Mouse (Mus musculus): ENCODE results near the gene Hoxc8. TPM values are rescaled to one million over a fixed set of nuclear protein-coding genes. Genes with fewer than 3 reads are reported as not detected.
A peak's percentile ranks its signal among the peaks of the same experiment; 100 is the strongest.

Gene Hoxc8
- total RNA-seq, 2 experiments from 2014 or later: 30.8 to 34.8 TPM

DNA sequence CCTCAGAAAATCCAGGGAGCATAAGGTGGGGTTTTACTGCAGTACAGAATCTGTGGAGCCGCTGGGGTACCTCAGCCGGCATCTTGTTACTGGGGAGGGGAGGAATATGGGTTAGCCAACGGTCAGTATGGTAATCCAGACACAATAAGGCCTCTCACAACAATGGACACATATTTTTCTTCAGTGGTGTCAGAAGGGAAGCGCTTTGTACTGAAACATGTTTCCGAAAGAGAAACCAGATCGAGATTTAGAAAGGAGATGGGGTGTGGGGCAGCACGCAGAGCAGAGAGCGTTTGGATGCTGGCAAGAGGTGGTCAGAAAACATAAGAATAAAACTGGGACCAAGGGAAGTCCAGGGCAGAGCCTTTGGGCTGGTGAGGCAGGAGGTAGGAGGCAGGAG lies 39.7 kb downstream of the Hoxc8 start:
- DNase-seq (ENCODE audit: low spot score in 2 of 2): no peak

DNA sequence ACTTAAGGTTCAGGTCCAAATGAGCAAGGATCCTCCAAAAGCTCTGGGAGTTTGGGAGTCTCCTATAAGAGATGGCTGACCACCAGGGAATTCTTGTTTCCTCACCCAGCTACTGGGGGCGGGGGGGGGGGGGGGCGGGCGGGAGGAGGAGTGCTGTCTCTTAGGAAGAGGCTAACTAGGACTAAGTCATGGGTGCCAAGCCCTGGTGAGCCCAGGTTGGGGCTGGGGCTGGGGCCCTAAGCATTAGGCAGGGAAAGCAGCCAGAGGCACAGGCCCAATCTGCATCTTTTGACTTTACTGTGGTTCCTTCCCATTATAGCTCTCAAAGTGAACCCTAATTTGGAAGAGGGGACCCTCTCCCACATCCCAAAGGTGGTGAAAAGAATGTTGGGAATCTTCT lies 41.8 kb downstream of the Hoxc8 start:
- DNase-seq (ENCODE audit: low spot score in 2 of 2): no peak

DNA sequence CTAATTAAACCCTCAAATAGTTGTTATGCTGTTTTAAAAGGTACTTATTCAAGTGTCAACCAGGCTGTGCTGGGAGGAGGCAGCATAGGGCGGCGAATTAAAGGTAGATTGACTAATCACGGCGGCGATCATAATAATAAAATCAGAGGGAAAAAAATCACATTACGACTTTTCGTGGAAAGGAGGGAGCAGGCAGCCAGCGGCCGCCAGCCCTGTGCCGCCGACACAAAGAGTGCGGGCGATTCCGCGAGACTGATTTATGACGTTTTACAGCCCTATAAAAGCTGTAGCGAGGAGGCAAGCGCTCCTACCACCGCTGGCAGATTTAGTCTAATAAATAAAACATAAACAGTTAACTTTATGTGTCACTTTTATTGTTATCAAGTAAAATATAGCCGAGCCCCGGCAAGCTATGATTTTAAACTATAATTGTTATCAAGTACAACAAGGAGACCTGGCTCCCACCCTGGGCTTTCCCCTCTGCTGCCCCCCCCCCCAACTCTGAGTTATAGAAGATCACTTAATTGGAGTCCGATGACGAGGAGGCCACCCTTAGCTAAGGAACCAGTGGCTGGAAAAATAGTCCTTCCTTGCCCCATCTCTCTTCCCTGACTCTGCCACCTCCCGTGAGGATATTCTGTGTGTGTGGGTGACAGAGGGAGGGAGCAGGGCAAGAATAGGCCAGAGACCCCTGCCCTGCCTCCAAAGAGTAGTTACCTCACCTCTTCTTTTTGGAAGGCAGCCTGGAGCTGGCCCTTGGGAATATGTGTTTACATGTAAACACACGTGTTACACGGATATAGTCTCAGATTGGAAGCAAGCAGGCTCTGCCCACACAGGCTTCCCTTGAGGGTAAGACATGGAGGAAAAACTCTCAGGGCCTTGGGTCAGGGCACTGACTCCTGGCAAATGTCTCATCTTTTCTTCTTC lies 42.5 kb downstream of the Hoxc8 start:
- DNase-seq (ENCODE audit: low spot score in 2 of 2): peak in 1 of 2 experiments; percentile 15

DNA sequence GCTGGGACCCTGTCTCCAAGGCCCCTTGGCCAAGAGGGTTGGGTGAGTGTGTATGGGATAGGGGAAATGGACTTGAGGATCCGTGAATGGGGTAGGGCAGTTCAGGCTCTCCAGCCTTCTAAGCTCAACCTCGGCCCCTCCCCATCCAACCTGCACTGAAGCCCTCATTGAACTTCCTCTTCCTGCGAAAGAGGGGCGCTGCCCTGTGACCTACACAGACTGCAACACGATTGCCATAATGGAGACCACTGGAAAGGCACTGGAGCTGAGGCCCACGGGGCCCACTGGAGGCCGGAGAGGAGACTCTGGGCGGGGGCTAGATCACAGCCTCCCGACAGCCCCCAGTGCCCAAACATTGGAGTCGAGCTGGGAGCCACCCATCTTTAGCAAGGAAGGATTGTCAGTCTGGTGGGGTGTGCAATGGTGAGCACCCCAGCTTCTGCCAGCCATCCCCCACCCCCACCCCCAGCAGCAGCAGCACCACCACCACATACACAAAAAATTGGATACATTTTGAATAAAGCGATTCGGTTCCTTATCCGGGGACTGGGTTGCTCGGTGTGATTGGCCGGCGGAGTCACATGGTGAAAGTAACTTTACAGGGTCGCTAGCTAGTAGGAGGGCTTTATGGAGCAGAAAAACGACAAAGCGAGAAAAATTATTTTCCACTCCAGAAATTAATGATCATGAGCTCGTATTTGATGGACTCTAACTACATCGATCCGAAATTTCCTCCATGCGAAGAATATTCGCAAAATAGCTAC lies 43.8 kb downstream of the Hoxc8 start:
- peak; percentile 19 to 43 for DNase-seq (ENCODE audit: low spot score in 2 of 2)

- DNase-seq (ENCODE audit: low spot score in 2 of 2): peak in 1 of 2 experiments; percentile 23
These were observed 44.6 kb downstream of the Hoxc8 start for GRCm38 (mm10) chr15:103034807-103035547.

- no peak for DNase-seq (ENCODE audit: low spot score in 2 of 2)
These were observed 45.1 kb downstream of the Hoxc8 start for GRCm38 (mm10) chr15:103035548-103035881.

GRCm38 (mm10) chr15:103037579-103037978 lies 47.2 kb downstream of the Hoxc8 start:
- DNase-seq (ENCODE audit: low spot score in 2 of 2): no peak

DNA sequence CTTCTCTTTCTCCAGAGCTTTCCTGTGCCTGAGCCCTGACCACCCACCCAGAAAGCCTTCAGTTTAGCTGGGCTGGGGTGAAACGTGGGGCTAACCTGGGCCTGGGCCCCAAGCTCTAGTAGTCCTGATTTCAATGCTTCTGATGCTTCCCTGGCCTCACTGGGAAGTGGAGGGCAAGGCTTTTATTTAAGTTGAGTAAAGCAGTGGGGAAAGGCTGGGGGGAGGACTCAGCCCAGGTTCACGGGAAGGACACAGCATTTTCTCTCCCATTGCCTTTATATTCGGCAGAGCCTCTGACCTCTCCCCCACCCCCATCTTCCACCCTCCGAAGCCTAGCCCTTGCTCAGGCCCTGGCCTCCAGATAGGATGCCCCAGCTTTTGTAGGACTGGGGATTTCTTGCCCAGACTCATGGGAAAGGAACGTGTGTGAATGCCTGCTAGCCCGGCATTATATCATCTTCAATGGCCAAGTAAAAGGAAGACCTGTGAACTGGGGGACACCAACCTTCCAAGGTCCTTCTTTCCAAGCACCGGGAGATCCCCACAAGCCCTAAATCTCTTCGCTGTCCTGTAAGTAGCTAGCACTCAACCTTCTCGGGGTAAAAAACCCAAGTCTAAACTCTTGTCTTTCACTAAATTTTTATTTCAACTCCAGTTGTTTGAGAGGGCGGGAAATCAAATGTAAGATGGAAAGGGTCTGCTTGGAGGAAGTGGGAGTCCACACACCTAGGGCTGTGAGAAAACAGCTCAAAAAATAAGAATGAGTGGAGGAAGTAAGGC lies 48.5 kb downstream of the Hoxc8 start:
- no peak for DNase-seq (ENCODE audit: low spot score in 2 of 2)

- no peak for DNase-seq (ENCODE audit: low spot score in 2 of 2)
These were observed 49.2 kb downstream of the Hoxc8 start for GRCm38 (mm10) chr15:103039609-103040008.

DNA sequence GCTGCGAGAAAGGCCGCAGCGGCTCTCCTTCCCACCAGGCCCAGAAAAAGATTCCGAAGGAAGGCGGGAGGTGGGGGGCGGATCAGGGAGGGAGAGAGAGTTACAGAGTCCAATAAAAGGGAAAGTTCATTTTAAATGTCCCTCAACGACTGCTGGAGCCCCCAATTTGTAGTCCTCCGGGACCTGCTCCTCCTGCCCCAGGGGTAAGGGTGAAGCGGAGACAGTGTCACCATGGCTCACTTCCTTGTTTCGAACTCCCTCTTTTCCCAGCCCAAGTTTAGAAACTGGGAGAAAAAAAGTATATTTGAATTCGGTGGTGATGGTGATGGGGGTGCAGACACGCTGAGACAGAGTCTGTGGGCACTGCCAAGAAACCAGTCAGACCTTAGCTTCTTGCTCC lies 50.2 kb downstream of the Hoxc8 start:
- no peak for DNase-seq (ENCODE audit: low spot score in 2 of 2)

- no peak for DNase-seq (ENCODE audit: low spot score in 2 of 2)
These were observed 51.2 kb downstream of the Hoxc8 start for GRCm38 (mm10) chr15:103041613-103042012.

DNA sequence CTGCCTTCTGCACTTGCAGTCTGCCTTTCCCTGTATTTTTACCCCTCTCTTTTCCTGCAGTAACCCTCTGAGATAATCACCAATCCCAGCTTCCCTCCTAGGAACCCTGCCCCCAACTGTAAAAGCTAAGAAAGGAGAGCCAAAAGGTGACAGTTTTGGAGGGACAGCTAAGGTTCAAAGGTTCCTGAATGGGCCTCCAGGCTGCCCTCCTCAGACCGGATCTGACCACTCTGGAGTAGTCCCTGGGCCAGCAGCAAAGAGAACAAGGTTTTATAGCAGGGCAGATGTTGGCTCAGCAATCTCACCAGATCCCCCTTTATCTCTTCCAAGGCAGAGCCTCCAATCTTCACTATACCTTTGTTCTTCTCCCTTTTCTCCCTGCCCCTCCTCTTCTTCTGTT lies 51.8 kb downstream of the Hoxc8 start:
- DNase-seq (ENCODE audit: low spot score in 2 of 2): no peak

Small RNA genes lying within 50 kb of the gene (microRNA-seq; reads per million reads assigned to microRNA genes)
- 151 to 175 reads per million in 2 experiments for gene Mir196a-2 (ENCODE audit: borderline number of aligned reads in 2 of 2)
- 2,188 to 3,064 reads per million in 2 experiments for gene Mir615 (ENCODE audit: borderline number of aligned reads in 2 of 2)

Other genes starting within 250 kb of the Hoxc8 start
- gene Hoxc13, start 69.5 kb upstream of the Hoxc8 start, total RNA-seq (2021): not detected
- gene Hoxc12, start 53.9 kb upstream of the Hoxc8 start, total RNA-seq (2021): not detected
- not detected for gene Hoxc11, start 36.2 kb upstream of the Hoxc8 start, total RNA-seq (2021)
- gene Hoxc10, start 23.8 kb upstream of the Hoxc8 start, total RNA-seq (2021): under 1 TPM; 0.20 to 0.67 TPM
- 1 to 10 TPM; 7.0 to 7.5 TPM for gene Hoxc5, start 23.2 kb upstream of the Hoxc8 start, total RNA-seq (2021)
- 1 to 10 TPM in 1 of 2 experiments, under 1 TPM in 1; 0.66 to 1.4 TPM for gene Hoxc9, start 14.2 kb upstream of the Hoxc8 start, total RNA-seq (2021)
- 10 to 100 TPM; 47.9 to 59.3 TPM for gene Hoxc6, start 7.7 kb downstream of the Hoxc8 start, total RNA-seq (2021)
- 1 to 10 TPM; 5.0 to 7.3 TPM for gene Hoxc4, start 28.3 kb downstream of the Hoxc8 start, total RNA-seq (2021)
- 10 to 100 TPM; 12.5 to 13.2 TPM for gene Smug1, start 176.5 kb downstream of the Hoxc8 start, total RNA-seq (2021)
- gene Cbx5, start 249.2 kb downstream of the Hoxc8 start, total RNA-seq (2021): 10 to 100 TPM; 65.0 to 76.3 TPM
- gene Hnrnpa1, start 249.8 kb downstream of the Hoxc8 start, total RNA-seq (2021): 100 to 1,000 TPM; 160 to 179 TPM